Mouse (Mus musculus) G1E (cell line): Measurements from ENCODE around the gene Tapbp.
"Not testable (repeated sequence)": the region's sequence is repeated elsewhere in the genome, so short reads cannot be mapped to it uniquely, and the experiment has no call there.

Source experiments
- CTCF ChIP-seq: IDR thresholded peaks from 2 replicates; pipeline ENCODE4 v1.5.1; 2012; ENCODE audit warnings: low read depth, low read length, inconsistent platforms, mixed read lengths
- GATA1 ChIP-seq: IDR thresholded peaks from 2 replicates; pipeline ENCODE4 v1.6.1; 2012; ENCODE audit warnings: borderline replicate concordance, low read length, inconsistent platforms, mixed read lengths
- POLR2AphosphoS5 ChIP-seq: IDR thresholded peaks from 2 replicates; pipeline ENCODE4 v1.6.1; 2012; ENCODE audit warnings: low read depth, low read length, inconsistent platforms; ENCODE audit not compliant: insufficient replicate concordance
- TAL1 ChIP-seq: conservative IDR thresholded peaks from 2 replicates; pipeline ENCODE4 v1.6.1; 2012; ENCODE audit warnings: low read depth, low read length, inconsistent platforms, mixed read lengths

- not testable (repeated sequence) for TF ChIP-seq CTCF, POLR2AphosphoS5, GATA1, TAL1
These were observed 10.9 kb upstream of the Tapbp start, which contains the start of gene Platr17 for GRCm38 (mm10) chr17:33904835-33905234.
